Mouse (Mus musculus): ENCODE measurements around the gene Igsf9.

Igsf9 gene

GRCm38 (mm10) chr1:172496030-172496429 is 14.4 kb downstream of the Igsf9 start:
- no peak for DNase-seq (ENCODE audit: low spot score in 2 of 2)

GRCm38 (mm10) chr1:172497428-172497827 is 15.8 kb downstream of the Igsf9 start:
- no peak for DNase-seq (ENCODE audit: low spot score in 2 of 2)

GRCm38 (mm10) chr1:172499765-172500441 is 18.3 kb downstream of the Igsf9 start, which contains the start of gene Tagln2:
TSS of gene Tagln2 (plus strand) at chr1:172500047.
- DNase-seq (ENCODE audit: low spot score in 2 of 2): peak; percentile 77 to 82

GRCm38 (mm10) chr1:172500451-172501370 is 19.1 kb downstream of the Igsf9 start:
- peak; percentile 58 to 64 for DNase-seq (ENCODE audit: low spot score in 2 of 2)

- peak; percentile 77 to 80 for DNase-seq (ENCODE audit: low spot score in 2 of 2)
Measured at GRCm38 (mm10) chr1:172501371-172502144, 20.0 kb downstream of the Igsf9 start.

GRCm38 (mm10) chr1:172502145-172503110 is 20.8 kb downstream of the Igsf9 start:
- DNase-seq (ENCODE audit: low spot score in 2 of 2): no peak

- DNase-seq (ENCODE audit: low spot score in 2 of 2): no peak
Measured at GRCm38 (mm10) chr1:172503111-172503997, 21.8 kb downstream of the Igsf9 start.

GRCm38 (mm10) chr1:172504756-172505155 is 23.2 kb downstream of the Igsf9 start:
- no peak for DNase-seq (ENCODE audit: low spot score in 2 of 2)

GRCm38 (mm10) chr1:172507001-172507400 is 25.4 kb downstream of the Igsf9 start:
- DNase-seq (ENCODE audit: low spot score in 2 of 2): no peak

GRCm38 (mm10) chr1:172507701-172508100 is 26.1 kb downstream of the Igsf9 start:
- DNase-seq (ENCODE audit: low spot score in 2 of 2): no peak

- no peak for DNase-seq (ENCODE audit: low spot score in 2 of 2)
Measured at GRCm38 (mm10) chr1:172508172-172508571, 26.6 kb downstream of the Igsf9 start.

GRCm38 (mm10) chr1:172509235-172509634 is 27.6 kb downstream of the Igsf9 start:
- no peak for DNase-seq (ENCODE audit: low spot score in 2 of 2)

GRCm38 (mm10) chr1:172509983-172510382 is 28.4 kb downstream of the Igsf9 start:
- DNase-seq (ENCODE audit: low spot score in 2 of 2): no peak

GRCm38 (mm10) chr1:172510421-172510972 is 28.9 kb downstream of the Igsf9 start:
- no peak for DNase-seq (ENCODE audit: low spot score in 2 of 2)

- DNase-seq (ENCODE audit: low spot score in 2 of 2): peak; percentile 85 to 87
Measured at GRCm38 (mm10) chr1:172512962-172513361, 31.4 kb downstream of the Igsf9 start.

- peak; percentile 82 to 83 for DNase-seq (ENCODE audit: low spot score in 2 of 2)
Measured at GRCm38 (mm10) chr1:172513525-172514212, 32.1 kb downstream of the Igsf9 start.

GRCm38 (mm10) chr1:172514213-172514529 is 32.6 kb downstream of the Igsf9 start:
- DNase-seq (ENCODE audit: low spot score in 2 of 2): no peak

- no peak for DNase-seq (ENCODE audit: low spot score in 2 of 2)
Measured at GRCm38 (mm10) chr1:172514551-172515268, 33.1 kb downstream of the Igsf9 start.
